Mouse (Mus musculus): ENCODE measurements at regions not wholly inside any gene's neighbourhood (a gene's known extent, or its start where the extent isn't known, plus 50 kb on each side); places are given as distances from the start of the nearest gene placed in this dataset.

- no peak for TF ChIP-seq POLR2A (IDR thresholded peaks at IDR 0.05; ENCODE audit: borderline replicate concordance, extremely low read depth, insufficient read depth, insufficient read length, poor library complexity, severe bottlenecking)
- TF ChIP-seq CTCF (IDR thresholded peaks at IDR 0.05; ENCODE audit: borderline replicate concordance, extremely low read depth, insufficient read depth, insufficient read length): no peak
These were observed 165.4 kb downstream of the Atp6ap1l start for GRCm38 (mm10) chr13:90739797-90740196.
